Mouse (Mus musculus): ENCODE measurements around the gene Ifit1bl2. TPM values are rescaled to one million over a fixed set of nuclear protein-coding genes. Genes with fewer than 3 reads are reported as not detected.
"Not testable (repeated sequence)": the region's sequence is repeated elsewhere in the genome, so short reads cannot be mapped to it uniquely, and the experiment has no call there.

Gene Ifit1bl2
- 0.03 and 0.10 TPM in 2 replicates for polyA plus RNA-seq (2012; rRNA removed)

DNA sequence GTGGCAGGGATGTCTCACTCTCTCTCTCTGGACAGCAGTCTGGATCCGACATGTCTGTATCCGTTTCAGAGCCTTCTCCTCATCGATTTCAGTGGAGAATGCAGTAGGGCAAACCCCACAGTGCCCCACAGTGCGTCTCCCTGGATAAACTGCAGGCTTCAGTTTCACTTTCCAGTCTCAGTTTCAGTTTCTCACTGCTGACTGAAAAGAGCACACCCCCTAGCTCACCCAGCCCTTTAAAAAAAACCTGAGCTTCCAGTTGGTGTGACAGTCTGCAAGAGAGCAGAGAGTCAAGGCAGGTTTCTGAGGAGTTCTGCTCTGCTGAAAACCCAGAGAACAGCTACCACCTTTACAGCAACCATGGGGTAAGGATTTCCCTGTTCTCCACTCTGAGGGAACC lies at the start of gene Ifit1bl2, which contains the start of gene Ifit1:
Gene Ifit1bl2 (minus strand): TSS at position 121 of the 400 bp plus-strand sequence.
Gene Ifit1 (plus strand): TSS at position 249 of the 400 bp plus-strand sequence.
- no peak for DNase-seq (ENCODE audit: low read depth)

DNA sequence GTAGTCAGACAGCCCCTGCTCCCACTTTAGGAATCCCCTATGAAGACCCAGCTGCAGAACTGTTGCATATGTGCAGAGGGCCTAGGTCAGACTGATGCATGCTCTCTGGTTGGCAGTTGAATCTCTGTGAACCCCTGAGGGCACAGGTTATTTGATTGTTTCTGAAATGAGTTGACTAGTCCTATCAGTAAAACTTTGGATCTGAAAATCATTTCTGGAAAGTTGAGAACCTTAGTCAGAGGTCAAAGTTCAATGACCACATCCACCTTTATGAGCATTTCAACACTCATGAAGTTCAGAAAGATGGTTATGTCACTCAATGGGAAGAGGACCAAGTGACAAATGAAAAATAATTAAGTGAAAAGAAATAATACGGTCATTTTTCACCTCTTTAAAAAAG lies 45.0 kb upstream of the Ifit1bl2 start:
- DNase-seq (ENCODE audit: low read depth) = no peak

DNA sequence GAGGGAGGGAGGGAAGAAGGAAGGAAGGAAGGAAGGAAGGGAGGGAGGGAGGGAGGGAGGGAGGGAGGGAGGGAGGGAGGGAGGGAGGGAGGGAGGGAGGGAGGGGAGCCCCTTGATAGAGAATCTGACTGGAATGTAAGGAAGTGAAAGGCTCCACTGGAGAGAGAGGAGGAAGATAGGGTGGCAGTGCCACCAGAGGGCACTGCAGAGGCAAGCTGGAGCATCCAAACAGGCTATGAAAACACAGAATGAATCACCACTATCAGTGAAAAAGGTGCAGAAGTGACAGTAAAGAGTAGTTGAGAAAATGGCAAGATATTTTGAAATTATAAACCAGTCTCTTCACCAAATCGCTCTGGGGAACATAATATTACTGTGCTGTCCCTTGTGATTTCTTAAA lies 44.3 kb upstream of the Ifit1bl2 start:
- no peak for DNase-seq (ENCODE audit: low read depth)

DNA sequence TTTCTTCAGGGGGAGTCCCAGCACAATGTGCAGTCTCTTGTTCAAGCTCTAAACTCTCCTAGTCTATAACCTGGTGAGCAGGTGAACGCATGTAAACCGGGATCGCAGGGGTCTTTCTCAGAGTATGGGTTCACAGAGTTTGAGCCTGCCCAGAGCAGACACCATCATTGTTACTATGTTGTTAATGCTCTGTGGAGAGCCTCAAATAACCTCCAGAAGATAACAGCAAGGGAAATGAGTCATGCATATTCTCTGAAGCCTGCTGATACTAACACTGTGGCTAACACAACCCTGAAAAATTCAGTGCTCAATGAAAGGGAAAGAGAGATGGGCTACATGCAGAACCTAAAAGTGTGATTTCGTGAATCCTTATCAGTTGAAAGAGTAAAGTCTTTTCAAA lies 37.9 kb upstream of the Ifit1bl2 start:
- DNase-seq (ENCODE audit: low read depth) = no peak

DNA sequence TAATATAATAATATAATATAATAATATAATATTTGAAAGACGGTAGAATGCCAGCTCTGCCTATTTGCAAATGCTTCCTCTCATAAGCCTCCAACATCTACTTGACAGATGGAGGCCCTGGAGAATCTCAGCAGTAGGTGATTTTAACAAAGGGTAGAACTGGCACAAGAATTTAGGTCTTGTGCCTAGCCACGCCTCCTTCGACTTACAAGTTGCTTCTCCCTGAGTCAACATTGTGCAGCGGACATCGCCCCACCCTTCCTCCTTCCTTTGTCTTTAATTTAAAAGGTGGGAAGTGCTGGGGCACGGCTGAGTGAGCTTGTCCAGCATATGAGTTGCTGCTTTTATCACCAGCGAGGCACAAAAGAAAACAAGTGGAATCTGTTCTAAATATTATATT lies 32.9 kb upstream of the Ifit1bl2 start:
- no peak for DNase-seq (ENCODE audit: low read depth)

DNA sequence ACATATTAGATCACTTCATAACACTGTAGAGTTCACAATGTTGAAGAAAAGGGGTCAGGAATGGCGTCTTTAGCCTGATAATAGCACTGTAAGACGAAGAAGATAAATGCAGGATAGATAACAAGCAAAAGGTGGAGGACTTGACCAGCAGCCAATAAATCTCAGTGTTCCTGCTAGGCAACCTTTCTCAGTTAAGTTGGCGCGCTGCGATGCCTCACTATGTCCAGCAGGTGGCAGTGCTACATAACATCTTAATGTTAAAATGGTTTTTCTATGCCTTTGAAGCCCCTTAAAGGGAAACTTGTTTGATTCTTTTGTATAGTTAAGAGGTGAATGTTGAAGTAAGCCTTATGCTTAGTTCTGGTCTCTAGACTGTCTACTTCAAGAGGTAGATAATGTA lies 25.6 kb upstream of the Ifit1bl2 start:
- DNase-seq (ENCODE audit: low read depth) = no peak

DNA sequence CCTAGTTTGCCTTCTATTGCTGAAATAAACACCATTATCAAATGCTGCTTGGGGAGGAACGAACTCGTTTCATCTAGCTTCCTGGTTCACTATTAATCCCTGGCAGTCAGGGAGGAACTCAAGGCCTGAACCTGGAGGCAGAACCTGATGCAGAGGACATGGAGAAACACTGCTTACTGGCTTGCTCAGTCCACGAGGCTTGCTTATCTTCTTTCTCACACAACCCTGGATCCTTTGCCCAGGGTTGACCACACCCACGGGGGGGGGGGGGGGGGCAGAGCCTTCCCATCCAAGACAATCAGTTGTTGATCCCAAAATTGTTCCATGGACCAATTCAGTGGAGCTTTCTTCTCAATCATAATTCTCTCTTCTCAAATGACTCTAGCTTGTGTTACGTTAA lies 22.2 kb upstream of the Ifit1bl2 start:
- DNase-seq (ENCODE audit: low read depth) = no peak

DNA sequence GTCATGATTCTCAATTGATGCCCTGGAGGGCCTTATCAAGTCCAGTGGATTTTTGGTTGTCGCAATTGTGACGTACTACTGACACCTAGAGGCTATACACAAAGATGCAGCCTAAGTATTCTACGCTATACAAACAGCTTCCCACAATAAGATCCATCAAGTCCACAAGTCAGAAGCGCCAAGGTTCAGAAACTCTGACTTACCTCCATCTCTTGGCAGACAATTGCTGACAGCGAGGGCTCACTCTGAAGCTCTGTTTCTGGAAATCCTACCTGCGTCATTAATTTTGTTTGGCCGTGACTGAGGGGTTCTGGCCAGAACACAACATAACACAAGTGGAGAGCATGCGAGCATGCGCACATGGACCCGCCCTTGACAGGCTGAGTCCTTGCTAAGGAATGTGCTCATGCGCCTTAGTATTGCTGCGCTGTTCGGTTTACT lies 21.5 kb upstream of the Ifit1bl2 start:
- DNase-seq (ENCODE audit: low read depth) = peak; percentile 46

DNA sequence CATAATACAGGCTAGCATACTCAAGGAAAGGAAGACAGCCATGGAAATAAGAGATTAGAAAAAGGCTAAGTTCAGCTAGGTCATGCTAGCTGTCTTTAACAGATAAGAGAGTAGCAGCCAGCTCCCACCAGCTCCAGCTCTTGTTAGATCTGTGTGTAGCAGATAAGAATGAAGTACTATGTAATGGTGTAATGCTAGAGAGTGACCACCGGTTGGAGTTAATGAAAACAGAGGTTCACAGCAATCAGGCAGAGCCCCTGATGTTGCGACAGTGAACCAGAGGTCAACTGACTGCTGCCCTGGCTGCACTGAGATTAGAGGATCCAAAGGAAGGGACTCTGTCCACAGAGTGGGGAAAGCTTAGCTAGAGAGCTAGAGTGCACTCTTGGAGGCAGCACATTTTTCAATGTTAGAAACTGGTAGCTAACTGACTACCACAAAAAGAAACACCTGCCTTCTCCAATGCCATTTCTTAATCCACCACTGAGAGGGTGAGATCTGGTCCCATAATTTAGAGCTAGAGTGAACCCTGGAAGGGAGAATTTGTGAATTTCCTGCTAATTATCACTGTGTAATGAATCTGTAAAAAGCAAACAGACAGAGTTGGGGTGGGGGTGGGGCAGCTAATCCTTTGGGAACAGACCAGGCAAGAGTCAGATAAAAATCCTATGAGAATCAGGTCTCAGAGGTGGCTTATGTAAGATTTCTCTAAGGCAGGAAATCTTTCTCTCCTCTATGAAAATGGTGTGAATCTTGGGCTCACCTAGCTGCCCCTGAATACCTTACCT lies 16.2 kb upstream of the Ifit1bl2 start:
- no peak for DNase-seq (ENCODE audit: low read depth)

DNA sequence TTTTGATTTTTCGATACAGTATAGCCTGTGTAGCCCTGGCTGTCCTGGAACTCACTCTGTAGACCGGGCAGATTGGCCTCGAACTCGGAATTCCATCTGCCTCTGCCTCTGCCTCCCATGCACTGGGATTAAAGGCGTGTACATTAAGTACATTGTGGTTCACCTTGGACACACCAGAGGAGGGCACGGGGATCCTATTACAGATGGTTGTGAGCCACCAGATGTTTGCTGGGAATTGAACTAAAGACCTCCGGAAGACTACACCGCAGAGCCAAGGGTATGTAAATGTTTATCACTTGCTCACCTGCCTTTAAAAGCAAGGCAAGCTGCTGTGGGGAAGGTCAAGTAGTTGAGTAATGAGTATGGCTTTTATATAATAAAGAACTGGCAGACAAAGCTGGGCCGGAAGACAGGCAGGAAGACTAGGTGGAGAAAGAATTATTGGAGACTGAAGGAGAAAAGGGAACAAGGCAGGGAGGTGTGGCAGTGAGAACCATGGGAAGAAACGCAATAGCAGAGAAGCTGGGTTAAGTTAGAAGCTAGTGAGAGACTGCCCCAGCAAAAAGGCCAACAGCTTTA lies 14.8 kb upstream of the Ifit1bl2 start:
- no peak for DNase-seq (ENCODE audit: low read depth)

DNA sequence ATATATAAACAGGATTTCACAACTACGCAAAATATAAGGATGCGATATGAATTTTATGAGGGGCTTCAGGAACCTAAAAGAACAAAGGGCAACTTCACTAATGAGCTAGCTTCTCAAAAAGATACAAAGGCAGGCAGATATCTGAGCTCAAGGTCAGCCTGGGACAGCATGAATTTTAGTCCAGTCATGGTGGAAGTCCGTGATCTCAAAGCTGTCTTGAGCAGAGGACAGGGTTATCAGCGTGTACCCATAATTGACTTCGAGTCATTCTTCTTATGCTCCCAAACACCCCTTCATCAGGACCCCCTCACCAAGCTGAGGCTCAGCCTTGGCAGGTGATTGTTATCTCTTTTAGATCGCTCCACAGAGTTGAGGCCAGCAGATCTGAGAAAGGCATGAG lies 10.5 kb upstream of the Ifit1bl2 start:
- DNase-seq (ENCODE audit: low read depth) = no peak

DNA sequence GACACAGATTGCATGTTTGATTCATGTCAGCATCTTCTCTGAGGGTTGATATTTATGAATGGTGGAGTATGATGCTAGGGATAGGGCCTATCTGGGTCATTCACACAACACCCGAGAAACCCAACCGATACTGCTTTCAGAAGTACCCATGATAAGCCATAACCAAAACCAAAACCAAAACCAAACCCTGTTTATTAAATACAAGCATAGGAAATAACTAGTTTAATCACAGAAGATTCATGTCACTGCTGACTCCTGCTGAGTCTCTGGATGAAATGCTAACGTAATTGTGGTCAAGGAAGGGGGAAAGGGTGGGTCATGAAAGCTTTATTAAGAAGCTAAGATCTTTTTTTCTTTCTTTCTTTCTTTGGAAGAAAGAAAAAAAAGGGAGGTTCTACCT lies 9.7 kb upstream of the Ifit1bl2 start:
- DNase-seq (ENCODE audit: low read depth) = no peak

DNA sequence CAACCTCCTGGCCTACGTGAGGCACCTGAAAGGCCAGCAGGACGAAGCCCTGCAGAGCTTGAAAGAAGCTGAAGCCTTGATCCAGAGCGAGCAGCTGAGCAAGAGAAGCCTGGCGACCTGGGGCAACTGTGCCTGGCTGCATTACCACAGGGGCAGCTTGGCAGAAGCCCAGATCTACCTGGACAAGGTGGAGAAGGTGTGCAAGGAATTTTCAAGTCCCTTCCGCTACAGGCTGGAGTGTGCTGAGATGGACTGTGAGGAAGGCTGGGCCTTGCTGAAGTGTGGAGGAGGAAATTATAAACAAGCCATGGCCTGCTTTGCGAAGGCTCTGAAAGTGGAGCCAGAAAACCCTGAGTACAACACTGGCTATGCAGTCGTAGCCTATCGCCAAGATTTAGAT lies 7.1 kb upstream of the Ifit1bl2 start:
- not testable (repeated sequence) for DNase-seq (ENCODE audit: low read depth)

DNA sequence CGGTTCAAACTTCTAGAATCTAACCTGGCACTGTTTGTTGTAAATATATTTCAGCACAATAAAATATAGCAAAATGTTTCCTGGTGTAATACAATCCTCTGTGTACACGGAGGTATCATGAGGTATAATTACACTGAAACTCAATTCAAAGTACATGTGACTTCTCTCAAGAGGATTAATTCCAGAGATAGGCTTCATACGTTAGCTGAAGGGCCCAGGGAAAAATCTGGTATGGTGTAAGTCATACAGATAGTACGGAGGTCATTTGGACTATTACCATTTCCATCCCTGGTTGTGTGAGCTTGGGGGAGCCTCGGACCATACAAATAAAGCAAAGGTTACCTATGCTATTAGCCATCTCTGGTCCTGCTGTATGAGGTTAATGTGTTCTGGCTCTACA lies 2.1 kb upstream of the Ifit1bl2 start:
- DNase-seq (ENCODE audit: low read depth) = no peak

DNA sequence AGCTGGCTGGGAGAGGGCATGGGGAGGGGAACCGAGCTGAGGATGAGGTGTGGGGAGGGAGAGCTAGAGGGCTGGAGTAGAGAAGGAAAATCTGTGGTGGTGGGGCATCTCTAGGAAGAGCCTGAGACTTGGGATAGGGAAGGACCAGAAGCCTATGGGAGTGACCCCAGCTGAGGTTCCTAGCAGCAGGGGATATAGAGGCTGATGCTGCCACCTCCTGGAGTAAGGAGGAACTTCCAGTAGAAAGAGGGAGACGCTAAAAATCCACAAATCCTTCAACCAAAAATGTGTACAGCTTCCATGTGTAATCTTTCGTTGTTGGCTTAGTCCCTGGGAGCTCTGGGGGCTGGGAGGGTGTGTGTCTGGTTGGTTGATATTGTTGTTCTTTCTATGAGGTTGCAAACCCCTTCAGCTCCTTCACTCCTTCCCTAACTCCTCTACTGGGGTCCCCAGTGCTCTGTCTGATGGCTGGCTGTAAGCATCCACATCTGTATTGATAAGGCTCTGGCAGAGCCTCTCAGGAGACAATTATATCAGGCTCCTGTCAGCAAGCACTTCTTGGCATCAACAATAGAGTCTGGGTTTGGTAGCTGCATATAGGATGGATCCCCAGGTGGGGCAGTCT lies 3.5 kb downstream of the Ifit1bl2 start:
- no peak for DNase-seq (ENCODE audit: low read depth)

DNA sequence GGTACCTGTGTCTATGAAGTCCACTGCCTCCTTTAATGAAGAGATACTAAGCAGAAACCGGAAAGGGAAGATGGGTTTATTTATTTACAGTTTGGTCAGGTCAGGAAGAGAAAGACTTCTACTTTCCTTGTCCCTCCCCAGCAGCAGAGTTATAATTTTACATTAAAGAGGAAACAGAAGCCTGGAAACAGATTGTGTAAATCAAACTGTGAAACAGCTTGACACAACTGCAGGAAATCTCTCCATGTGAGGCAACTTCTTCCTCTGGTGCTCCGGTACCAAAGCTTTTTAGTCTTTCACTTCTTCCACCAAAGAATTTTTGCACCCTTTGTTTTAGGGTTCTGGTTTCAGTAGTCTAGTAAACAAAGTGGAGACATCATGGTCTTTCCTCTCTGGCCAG lies 7.1 kb downstream of the Ifit1bl2 start:
- DNase-seq (ENCODE audit: low read depth) = no peak

DNA sequence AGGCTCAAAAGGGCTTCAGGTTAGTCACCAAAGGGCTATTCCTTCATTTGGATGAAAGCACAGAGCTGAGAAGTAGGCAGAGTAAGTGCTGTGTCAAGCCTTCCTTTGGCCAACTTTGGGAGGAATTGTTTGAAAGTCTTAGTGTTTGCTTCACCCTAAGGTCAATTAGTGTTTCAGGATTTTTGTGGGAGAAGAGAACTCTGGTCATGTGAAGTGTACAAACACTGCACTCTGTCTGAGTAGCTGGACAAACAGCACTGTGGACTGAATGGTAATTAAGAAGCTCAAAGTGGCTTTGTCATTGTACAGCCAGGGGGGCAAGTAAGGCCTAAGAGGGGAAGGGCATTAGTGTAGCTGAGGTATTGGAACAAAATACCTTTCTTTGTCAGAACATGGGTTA lies 9.1 kb downstream of the Ifit1bl2 start:
- DNase-seq (ENCODE audit: low read depth) = no peak

DNA sequence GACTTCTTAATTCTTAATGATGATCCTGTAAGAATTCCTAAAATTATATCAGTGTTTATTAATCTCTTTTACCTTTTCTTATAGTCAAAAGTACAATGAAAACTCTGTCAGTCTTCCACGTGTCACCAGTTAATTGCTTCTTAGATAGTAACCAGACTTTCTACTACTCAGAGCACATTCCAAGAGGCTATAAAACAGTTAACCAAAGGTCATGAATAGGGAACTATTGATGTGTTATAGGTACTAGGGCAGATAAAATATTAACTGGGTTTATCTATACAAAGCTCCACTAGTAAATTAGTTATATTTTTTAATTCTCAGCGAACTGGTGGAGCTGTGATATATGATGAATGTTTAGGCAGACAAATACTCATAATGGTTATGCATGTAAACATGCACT lies 13.0 kb downstream of the Ifit1bl2 start:
- DNase-seq (ENCODE audit: low read depth) = no peak

DNA sequence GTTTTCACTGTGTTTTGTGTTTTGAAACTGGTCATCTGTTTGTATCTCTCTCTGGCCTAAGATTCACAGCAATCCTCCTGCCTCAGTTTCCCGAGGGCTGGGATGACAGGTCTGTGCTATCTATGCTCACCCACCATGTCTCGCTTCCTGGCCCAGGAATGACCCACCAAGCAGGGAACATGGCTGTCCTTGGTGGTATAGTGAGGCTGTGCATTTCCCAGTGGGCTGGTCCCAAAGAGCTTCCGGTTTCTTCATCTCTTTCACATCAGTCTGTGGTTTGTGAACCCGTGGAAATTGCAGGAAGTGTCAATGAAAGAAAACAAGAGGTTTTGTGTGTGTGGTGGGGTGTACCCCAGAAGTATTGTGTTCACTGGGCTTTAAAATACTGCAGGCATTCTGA lies 15.9 kb downstream of the Ifit1bl2 start:
- no peak for DNase-seq (ENCODE audit: low read depth)

DNA sequence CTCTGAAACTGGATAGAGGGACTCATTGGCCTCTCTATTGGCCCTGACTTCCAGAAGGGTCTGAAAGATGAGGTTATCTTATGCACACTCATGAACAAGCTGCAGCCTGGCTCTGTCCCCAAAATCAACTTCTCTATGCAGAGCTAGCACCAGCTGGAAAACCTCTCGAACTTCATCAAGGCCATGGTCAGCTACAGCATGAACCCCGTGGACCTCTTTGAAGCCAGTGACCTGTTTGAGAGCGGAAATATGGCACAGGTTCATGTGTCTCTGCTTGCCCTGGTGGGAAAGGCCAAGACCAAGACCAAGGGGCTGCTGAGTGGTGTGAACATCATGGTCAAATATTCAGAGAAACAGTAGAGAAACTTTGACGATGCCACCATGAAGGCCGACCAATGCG lies 16.8 kb downstream of the Ifit1bl2 start:
- no peak for DNase-seq (ENCODE audit: low read depth)

DNA sequence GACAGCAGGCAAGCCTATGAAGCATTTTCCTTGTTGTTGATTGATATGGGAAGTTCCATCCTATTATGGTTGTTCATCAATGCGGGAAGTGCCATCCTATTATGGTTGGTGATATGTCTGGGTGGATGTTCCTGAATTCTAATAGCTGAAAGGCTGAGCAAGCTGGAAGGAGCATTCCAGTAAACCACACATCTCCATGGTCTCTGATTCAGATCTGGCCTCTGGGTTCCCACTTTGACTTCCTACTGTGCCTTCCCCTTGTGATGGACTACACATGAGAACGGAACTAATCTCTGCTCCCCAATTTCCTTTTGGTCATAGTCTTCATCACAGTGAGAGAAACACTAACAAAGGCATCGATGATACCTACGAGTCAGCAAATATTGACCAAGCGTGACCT lies 19.7 kb downstream of the Ifit1bl2 start:
- DNase-seq (ENCODE audit: low read depth) = no peak

DNA sequence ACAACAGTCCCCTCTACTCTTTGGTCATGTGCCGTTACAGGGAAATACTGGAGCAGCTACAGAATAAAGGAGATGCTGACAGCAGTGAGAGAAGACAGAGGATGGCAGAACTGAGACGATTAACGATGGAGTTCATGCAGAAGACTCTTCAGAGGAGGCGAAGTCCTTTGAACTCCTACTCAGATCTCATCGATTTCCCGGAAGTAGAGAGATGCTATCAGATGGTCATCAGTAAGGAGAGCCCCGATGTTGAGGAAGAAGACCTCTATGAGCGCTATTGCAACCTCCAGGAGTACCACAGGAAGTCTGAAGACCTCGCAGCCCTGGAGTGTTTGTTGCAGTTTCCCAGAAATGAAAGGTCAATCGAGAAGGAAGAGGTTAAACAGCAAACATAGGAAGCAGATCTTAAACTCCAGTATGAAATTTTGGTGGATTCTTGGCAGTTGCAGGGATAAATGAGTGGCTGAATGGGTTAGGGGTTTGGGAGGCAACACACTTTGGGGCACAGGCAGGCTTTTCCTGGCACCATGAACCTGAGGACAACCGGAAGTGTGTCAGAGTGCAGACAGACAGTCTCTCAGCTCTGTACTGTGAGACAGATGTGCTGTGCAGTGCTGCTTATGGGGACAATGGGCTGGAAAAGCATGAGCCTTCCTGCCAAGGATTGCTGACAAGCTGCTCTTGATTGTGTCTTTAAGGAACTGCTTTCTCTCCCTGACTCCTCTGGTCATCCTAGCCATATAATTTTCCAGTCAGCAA lies 28.1 kb downstream of the Ifit1bl2 start:
- DNase-seq (ENCODE audit: low read depth) = not testable (repeated sequence)

Data from gonadal fat pad, adult 2 months (tissue).